Mouse (Mus musculus) liver, embryonic 12.5 days (tissue): Measurements from ENCODE around the gene Fzd10. TPM values are rescaled to one million over a fixed set of nuclear protein-coding genes. Genes with fewer than 3 reads are reported as not detected.

ENCODE experiments used
- ATAC-seq: fragments of 200-750 bp; cut with Nextera tagmentation; 2 replicates; pipeline ENCODE4 v1.8.0; 2017; ENCODE audit warnings: moderate number of reproducible peaks, mild to moderate bottlenecking, moderate library complexity
- H3K27ac ChIP-seq: fragments of 300-500 bp; sonication (generic); 2 replicates; pipeline ENCODE4 v1.5.1; 2016; ENCODE audit warnings: mild to moderate bottlenecking
- H3K27me3 ChIP-seq: fragments of 300-500 bp; sonication (generic); replicated peaks from 2 replicates; pipeline ENCODE4 v1.6.1; 2016; ENCODE audit warnings: mild to moderate bottlenecking, moderate library complexity
- H3K36me3 ChIP-seq: fragments of 300-500 bp; sonication (generic); 2 replicates; pipeline ENCODE4 v1.6.1; 2016; ENCODE audit warnings: mild to moderate bottlenecking, moderate library complexity
- H3K4me1 ChIP-seq: fragments of 300-500 bp; sonication (generic); 2 replicates; pipeline ENCODE4 v1.6.1; 2016
- H3K4me2 ChIP-seq: fragments of 300-500 bp; sonication (generic); 2 replicates; pipeline ENCODE4 v1.6.1; 2016; ENCODE audit warnings: mild to moderate bottlenecking, moderate library complexity
- H3K4me3 ChIP-seq: fragments of 300-500 bp; sonication (generic); 2 replicates; pipeline ENCODE4 v1.5.1; 2016; ENCODE audit warnings: mild to moderate bottlenecking, moderate library complexity
- H3K9ac ChIP-seq: fragments of 300-500 bp; sonication (generic); 2 replicates; pipeline ENCODE4 v1.6.1; 2016; ENCODE audit warnings: mild to moderate bottlenecking, moderate library complexity
- H3K9me3 ChIP-seq: fragments of 300-500 bp; sonication (generic); replicated peaks from 2 replicates; pipeline ENCODE4 v1.6.1; 2016; ENCODE audit warnings: mild to moderate bottlenecking, moderate library complexity
- WGBS: fragments of 180-500 bp; shearing (Covaris S2); methylation state at CpG from one replicate; pipeline ENCODE4 v1.1.7; 2016; ENCODE audit not compliant: insufficient replicate concordance; 5-methylcytosine and 5-hydroxymethylcytosine counted together
- polyA plus RNA-seq: library from polyadenylated mRNA; unstranded; fragments of >200 nt; fragmentation: Nextera tagmentation; extraction: Ambion mirVana; gene quantifications from 2 replicates; pipeline ENCODE4 v1.2.1, GENCODE M21; 2016

The Fzd10 gene
- polyA plus RNA-seq, 1 experiment from 2014 or later, result 0.05 TPM

DNA sequence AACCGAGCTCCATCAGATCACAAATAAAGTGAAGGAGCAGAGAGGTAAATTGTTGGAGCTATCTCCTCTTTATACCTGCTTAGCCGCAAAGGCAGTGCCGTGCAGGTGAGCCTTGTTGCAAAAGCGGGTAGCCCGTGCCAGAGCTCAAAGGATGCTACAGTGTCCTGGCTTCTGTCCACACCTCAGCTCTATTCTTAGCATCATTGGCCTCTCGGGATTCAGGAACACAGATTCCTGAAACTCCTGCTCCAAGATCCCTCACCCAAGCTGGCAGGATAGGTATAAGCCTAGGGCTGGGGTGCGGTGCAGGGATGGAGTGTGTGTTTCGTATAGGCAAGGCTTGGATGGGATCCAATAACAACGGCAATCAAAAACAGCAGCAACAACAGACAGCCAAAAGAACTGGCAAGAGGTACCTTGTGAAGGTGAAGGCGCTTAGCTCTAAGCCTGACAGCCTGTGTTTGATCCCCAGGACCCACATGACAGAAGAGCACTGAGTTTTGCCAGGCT is 46.6 kb downstream of the Fzd10 start:
- 75% methylated on average over 10 of the region's 10 CpGs for WGBS
- H3K36me3 ChIP-seq, result no peaks in the 10 kb centered on the region
- H3K9me3 ChIP-seq, result no peaks in the 10 kb centered on the region
- no peak overlapping the region for H3K4me2 ChIP-seq
- ATAC-seq, result no peak
- no peak overlapping the region for H3K4me3 ChIP-seq
- H3K27me3 ChIP-seq, result no peaks in the 10 kb centered on the region
- no peaks in the 10 kb centered on the region for H3K4me1 ChIP-seq
- H3K9ac ChIP-seq, result no peak overlapping the region
- H3K27ac ChIP-seq, result no peak overlapping the region

GRCm38 (mm10) chr5:128649336-128649897 is 48.8 kb downstream of the Fzd10 start:
- H3K27ac ChIP-seq, result no peak overlapping the region
- H3K9me3 ChIP-seq, result no peaks in the 10 kb centered on the region
- no peak for ATAC-seq
- no peak overlapping the region for H3K9ac ChIP-seq
- H3K36me3 ChIP-seq, result no peaks in the 10 kb centered on the region
- H3K27me3 ChIP-seq, result no peaks in the 10 kb centered on the region
- no peak overlapping the region for H3K4me2 ChIP-seq
- no peak overlapping the region for H3K4me3 ChIP-seq
- 65% methylated on average over 11 of the region's 11 CpGs for WGBS
- H3K4me1 ChIP-seq, result no peaks in the 10 kb centered on the region

Other genes starting within 250 kb of the Fzd10 start
- 0.02 and 0.06 TPM in 2 replicates for gene Tmem132d, start 167.8 kb upstream of the Fzd10 start, polyA plus RNA-seq
- gene Piwil1, start 101.7 kb downstream of the Fzd10 start, polyA plus RNA-seq, result not detected in 2 replicates